Mouse (Mus musculus) C2C12 (cell line): ENCODE data around the gene Slc25a35.
"Not testable (repeated sequence)": the region's sequence is repeated elsewhere in the genome, so short reads cannot be mapped to it uniquely, and the experiment has no call there.

Experiments
- CTCF ChIP-seq: IDR thresholded peaks from one replicate; pipeline ENCODE4 v1.5.1; 2011; ENCODE audit not compliant: control insufficient read depth, insufficient read depth, insufficient read length
- MAX ChIP-seq: IDR thresholded peaks from one replicate; pipeline ENCODE4 v1.6.1; 2011; ENCODE audit warnings: mild to moderate bottlenecking, control low read depth
- MYOD1 ChIP-seq: IDR thresholded peaks from one replicate; pipeline ENCODE4 v1.6.1; 2011; ENCODE audit warnings: low read depth; ENCODE audit not compliant: control insufficient read depth, insufficient read length
- MYOG ChIP-seq: IDR thresholded peaks from one replicate; pipeline ENCODE4 v1.6.1; 2011; ENCODE audit not compliant: control insufficient read depth, insufficient read length; ENCODE audit errors: extremely low read depth
- USF1 ChIP-seq: IDR thresholded peaks from one replicate; pipeline ENCODE4 v1.6.1; 2011; ENCODE audit warnings: low read depth, mild to moderate bottlenecking, control low read depth, moderate library complexity

DNA sequence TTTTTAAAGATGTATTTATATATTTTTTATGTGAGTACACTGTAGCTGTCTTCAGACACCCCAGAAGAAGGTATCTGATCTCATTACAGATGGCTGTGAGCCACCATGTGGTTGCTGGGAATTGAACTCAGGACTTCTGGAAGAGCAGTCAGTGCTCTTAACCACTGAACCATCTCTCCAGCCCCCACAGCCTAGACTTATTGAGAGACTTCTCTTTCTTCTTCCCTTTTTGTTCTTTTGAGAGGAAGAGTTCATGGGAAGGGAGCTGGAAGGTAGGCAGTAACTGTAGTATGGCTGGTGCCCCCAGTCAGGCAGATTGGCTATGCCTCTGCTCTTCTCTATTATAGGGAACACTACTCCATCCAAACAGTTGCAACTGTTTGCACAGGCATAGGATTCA is 38.6 kb downstream of the Slc25a35 start:
- TF ChIP-seq CTCF, USF1, MYOD1, MYOG, MAX: not testable (repeated sequence)
